2 mouse cellular contexts compared by ENCODE assay signal in genomic region chr9:120081247-120081646, GRCm38 (mm10).
A peak's percentile ranks its signal among the peaks of the same experiment; 100 is the strongest.
TF ChIP-seq lines count a peak whose summit lies in the region.

No protein-coding gene starts in this region.

TF ChIP-seq in CH12.LX, 34 proteins besides CTCF, POLR2A, EP300 and RAD21:
- TF ChIP-seq IRF4 (IDR thresholded peaks at IDR 0.05; ENCODE audit: low read depth, low read length) (no peak), SMC3 (IDR thresholded peaks at IDR 0.05; ENCODE audit: low read depth, low read length) (peak; percentile 14), MXI1 (IDR thresholded peaks at IDR 0.05; ENCODE audit: low read depth, low read length) (no peak)
TF ChIP-seq in CH12.LX: peak in this region for 1.

TF ChIP-seq in MEL, 35 proteins besides CTCF, POLR2A, EP300 and RAD21:
- TF ChIP-seq NELFE (IDR thresholded peaks at IDR 0.05; ENCODE audit: low read depth, low read length) (no peak), SMC3 (IDR thresholded peaks at IDR 0.05; ENCODE audit: low read depth, low read length) (peak; percentile 52), MYB (IDR thresholded peaks at IDR 0.05; ENCODE audit: low read depth, low read length) (no peak), TCF12 (IDR thresholded peaks at IDR 0.05; ENCODE audit: low read depth, low read length) (no peak), POLR2AphosphoS5 (IDR thresholded peaks at IDR 0.05; ENCODE audit: borderline replicate concordance, low read depth, low read length) (no peak), HCFC1 (IDR thresholded peaks at IDR 0.05; ENCODE audit: low read depth, low read length) (no peak), MAX (IDR thresholded peaks at IDR 0.05; ENCODE audit: low read length) (no peak), NRF1 (IDR thresholded peaks at IDR 0.05; ENCODE audit: insufficient read depth, low read depth, low read length, poor library complexity, severe bottlenecking) (no peak), ZC3H11A (IDR thresholded peaks at IDR 0.05; ENCODE audit: low read depth, low read length) (peak; percentile 22; the same call in 1 of the 2 replicates), USF2 (IDR thresholded peaks at IDR 0.05; ENCODE audit: borderline replicate concordance in 1 of 2, insufficient read depth in 1 of 2, low read depth in 1 of 2, low read length in 2 of 2) (no peak), USF1 (IDR thresholded peaks at IDR 0.05; ENCODE audit: low read depth, low read length) (no peak), MXI1 (IDR thresholded peaks at IDR 0.05; ENCODE audit: low read depth, low read length) (no peak), MAZ (IDR thresholded peaks at IDR 0.05; ENCODE audit: low read depth, low read length) (no peak)
